Mouse (Mus musculus) megakaryocyte progenitor cell, adult 5-6 weeks (primary cell): Measurements from ENCODE around the gene Prcd. TPM values are rescaled to one million over a fixed set of nuclear protein-coding genes. Genes with fewer than 3 reads are reported as not detected.

Experiments
- total RNA-seq, 2 experiments: library from RNA; stranded (forward) in 1 of 2; stranded (reverse) in 1 of 2; fragments of 157-497, 149-512 nt in 1 of 2; fragments of 200-1000 nt in 1 of 2; gene quantifications; 2 replicates each; pipeline versions ENCODE4 v1.2.3 to v1.2.4; 2015 to 2017

Prcd gene
- total RNA-seq, 2 experiments from 2014 or later: 0.17 to 0.47 TPM

Other genes with a start within 250 kb of the Prcd start
- gene Rnf157, start 240.5 kb upstream of the Prcd start, total RNA-seq (2015): 7.1 and 7.6 TPM in 2 replicates
- gene Rnf157, start 240.5 kb upstream of the Prcd start, total RNA-seq (2017): 5.5 and 7.6 TPM in 2 replicates
- 74.1 and 75.9 TPM in 2 replicates for gene Ubald2, start 219.4 kb upstream of the Prcd start, total RNA-seq (2015)
- gene Ubald2, start 219.4 kb upstream of the Prcd start, total RNA-seq (2017): 71.7 and 76.0 TPM in 2 replicates
- gene Qrich2, start 187.3 kb upstream of the Prcd start, total RNA-seq (2015): not detected in 2 replicates
- 0.07 TPM in 1 of 2 replicates, not detected in the other for gene Qrich2, start 187.3 kb upstream of the Prcd start, total RNA-seq (2017)
- 46.9 and 49.3 TPM in 2 replicates for gene Prpsap1, start 159.3 kb upstream of the Prcd start, total RNA-seq (2015)
- gene Prpsap1, start 159.3 kb upstream of the Prcd start, total RNA-seq (2017): 27.9 and 33.0 TPM in 2 replicates
- gene Sphk1, start 122.6 kb upstream of the Prcd start, total RNA-seq (2015): 7.6 and 15.5 TPM in 2 replicates
- 6.7 and 26.1 TPM in 2 replicates for gene Sphk1, start 122.6 kb upstream of the Prcd start, total RNA-seq (2017)
- 5.0 TPM in 2 replicates for gene Ube2o, start 72.1 kb upstream of the Prcd start, total RNA-seq (2015)
- gene Ube2o, start 72.1 kb upstream of the Prcd start, total RNA-seq (2017): 6.1 and 6.4 TPM in 2 replicates
- not detected in 2 replicates for gene Aanat, start 67.1 kb upstream of the Prcd start, total RNA-seq (2015)
- gene Aanat, start 67.1 kb upstream of the Prcd start, total RNA-seq (2017): not detected in 2 replicates
- 3.7 and 4.9 TPM in 2 replicates for gene Rhbdf2, start 26.5 kb upstream of the Prcd start, total RNA-seq (2015)
- gene Rhbdf2, start 26.5 kb upstream of the Prcd start, total RNA-seq (2017): 2.7 and 3.5 TPM in 2 replicates
- not detected in 2 replicates for gene Cygb, start 779 bp downstream of the Prcd start, total RNA-seq (2015)
- not detected in 2 replicates for gene Cygb, start 779 bp downstream of the Prcd start, total RNA-seq (2017)
- not detected in 2 replicates for gene St6galnac1, start 122.0 kb downstream of the Prcd start, total RNA-seq (2015)
- gene St6galnac1, start 122.0 kb downstream of the Prcd start, total RNA-seq (2017): not detected in 2 replicates
- 0.10 and 1.1 TPM in 2 replicates for gene Mxra7, start 174.5 kb downstream of the Prcd start, total RNA-seq (2015)
- gene Mxra7, start 174.5 kb downstream of the Prcd start, total RNA-seq (2017): not detected in 2 replicates
- 49.9 and 53.9 TPM in 2 replicates for gene Mettl23, start 189.7 kb downstream of the Prcd start, total RNA-seq (2015)
- gene Mettl23, start 189.7 kb downstream of the Prcd start, total RNA-seq (2017): 21.7 and 31.8 TPM in 2 replicates
- gene Jmjd6, start 189.9 kb downstream of the Prcd start, total RNA-seq (2015): 42.9 and 43.8 TPM in 2 replicates
- 43.6 and 50.1 TPM in 2 replicates for gene Jmjd6, start 189.9 kb downstream of the Prcd start, total RNA-seq (2017)
- gene Mfsd11, start 198.9 kb downstream of the Prcd start, total RNA-seq (2015): 13.6 and 14.8 TPM in 2 replicates
- gene Mfsd11, start 198.9 kb downstream of the Prcd start, total RNA-seq (2017): 11.1 and 11.2 TPM in 2 replicates
- gene Srsf2, start 199.6 kb downstream of the Prcd start, total RNA-seq (2015): 1,322 and 1,338 TPM in 2 replicates
- gene Srsf2, start 199.6 kb downstream of the Prcd start, total RNA-seq (2017): 519 and 522 TPM in 2 replicates